Mouse (Mus musculus): Measurements from ENCODE around the gene March6.

- TF ChIP-seq MAFK (IDR thresholded peaks at IDR 0.05; ENCODE audit: insufficient read depth, low read depth, low read length) (no peak), HCFC1 (IDR thresholded peaks at IDR 0.05; ENCODE audit: borderline replicate concordance, insufficient read depth, low read length) (no peak), CHD2 (IDR thresholded peaks at IDR 0.05; ENCODE audit: low read depth, low read length) (no peak)
These were observed 64.1 kb downstream of the March6 start for GRCm38 (mm10) chr15:31466749-31467148.

All from ES-E14 (cell line).